Mouse (Mus musculus) cerebellum, adult (tissue): ENCODE results near the gene Cbx5.
"Not testable (repeated sequence)": the region's sequence is repeated elsewhere in the genome, so short reads cannot be mapped to it uniquely, and the experiment has no call there.

ENCODE experiments used
- ATAC-seq: cut with Nextera tagmentation; 2 replicates; pipeline ENCODE4 v1.9.2; 2017; ENCODE audit warnings: mild to moderate bottlenecking, moderate library complexity, mixed read lengths; ENCODE audit not compliant: insufficient number of reproducible peaks, low FRiP score, low TSS enrichment

The Cbx5 gene

GRCm38 (mm10) chr15:103252660-103253059, 13.0 kb upstream of the Cbx5 start:
- no peak for ATAC-seq

GRCm38 (mm10) chr15:103251595-103251994, 12.0 kb upstream of the Cbx5 start:
- ATAC-seq = no peak

- no peak for ATAC-seq
Measured at GRCm38 (mm10) chr15:103250195-103250740, 10.7 kb upstream of the Cbx5 start.

DNA sequence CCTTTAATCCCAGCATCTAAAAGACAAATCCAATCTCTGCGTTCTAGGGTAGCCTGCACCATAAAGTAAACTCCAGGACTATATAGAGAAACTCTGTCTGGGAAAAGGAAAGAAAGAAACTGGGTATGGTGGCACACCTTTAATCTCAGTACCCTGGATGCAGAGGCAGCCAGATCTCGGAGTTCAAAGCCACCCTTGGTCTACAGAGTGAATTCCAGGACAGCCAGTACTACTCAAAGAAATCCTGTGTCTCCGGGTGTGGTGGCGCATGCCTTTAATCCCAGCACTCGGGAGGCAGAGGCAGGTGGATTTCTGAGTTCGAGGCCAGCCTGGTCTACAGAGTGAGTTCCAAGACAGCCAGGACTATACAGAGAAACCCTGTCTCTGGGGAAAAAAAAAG, 9.9 kb upstream of the Cbx5 start:
- ATAC-seq = not testable (repeated sequence)

DNA sequence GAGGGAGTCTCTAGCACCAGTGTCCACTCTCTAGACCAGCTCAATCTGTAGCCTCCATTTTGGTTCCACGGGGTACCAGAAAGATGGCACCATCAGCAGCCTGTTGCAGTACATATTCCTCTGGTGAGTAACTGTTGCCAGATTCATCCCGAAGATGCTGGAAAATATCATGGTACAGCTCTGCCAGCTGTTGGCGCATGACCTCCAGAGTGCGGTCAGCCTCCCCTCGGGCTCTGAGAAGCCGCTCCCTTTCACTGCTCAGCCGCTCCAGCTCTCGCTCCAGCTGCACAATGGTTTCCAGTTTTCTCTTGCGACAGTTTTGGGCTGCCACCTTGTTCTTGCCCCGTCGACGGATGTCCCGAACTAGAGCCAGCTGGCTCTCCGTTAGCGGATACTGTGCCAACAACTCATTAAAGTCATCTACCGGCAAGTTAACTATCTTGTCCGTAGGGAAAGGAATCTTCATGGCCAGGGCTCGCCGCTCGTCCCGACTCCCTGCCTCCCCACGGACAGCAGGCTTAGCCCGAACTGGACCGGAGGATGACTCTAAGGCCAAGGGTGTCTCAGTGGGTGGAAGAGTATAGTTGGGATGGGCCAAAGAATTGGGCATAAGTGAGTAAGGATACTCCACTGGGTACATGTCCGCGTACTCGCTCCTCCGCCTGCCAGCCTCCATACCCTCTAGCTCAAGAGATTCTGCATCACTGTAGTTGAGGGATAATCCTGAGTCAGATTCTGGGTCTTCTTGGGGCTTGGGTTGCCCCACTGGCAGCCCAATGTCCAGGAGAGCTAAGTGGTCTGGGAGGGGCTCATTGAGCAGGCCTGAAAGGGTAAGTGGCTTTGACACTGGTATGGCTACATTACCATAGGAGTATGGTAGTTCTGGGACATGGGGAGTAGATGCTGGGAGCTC, 9.0 kb upstream of the Cbx5 start:
- no peak for ATAC-seq

- no peak for ATAC-seq
Measured at GRCm38 (mm10) chr15:103247782-103248400, 8.3 kb upstream of the Cbx5 start.

DNA sequence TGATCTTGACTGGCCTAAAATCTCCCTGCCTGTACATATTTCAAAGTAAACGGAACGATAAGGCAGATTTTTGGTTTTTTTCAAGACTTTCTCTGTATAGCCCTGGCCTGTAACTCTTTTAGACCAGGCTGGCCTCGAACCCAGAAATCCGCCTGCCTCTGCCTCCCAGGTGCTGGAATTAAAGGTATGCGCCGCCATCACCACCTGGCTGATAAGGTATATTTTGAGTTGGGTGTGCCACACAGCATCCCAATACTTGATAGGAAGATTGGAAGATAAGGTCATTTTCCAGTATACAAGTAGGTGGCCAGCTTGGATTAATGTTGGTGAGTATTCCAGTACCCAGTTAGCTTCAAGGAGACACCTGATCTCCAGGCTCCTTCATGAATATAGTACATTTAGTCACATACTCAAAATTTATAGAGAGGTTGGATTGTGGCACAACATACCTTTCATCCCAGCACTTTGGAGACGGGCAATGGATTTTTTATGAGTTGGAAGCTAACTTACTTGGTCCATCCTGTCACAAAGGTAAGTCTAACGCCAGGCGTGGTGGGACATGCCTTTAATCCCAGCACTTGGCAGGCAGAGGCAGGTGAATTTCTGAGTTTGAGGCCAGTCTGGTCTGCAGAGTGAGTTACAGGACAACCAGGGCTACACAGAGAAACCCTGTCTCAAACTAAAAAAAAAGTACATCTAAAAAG, 7.6 kb upstream of the Cbx5 start:
- ATAC-seq = no peak

GRCm38 (mm10) chr15:103245616-103246015, 6.0 kb upstream of the Cbx5 start:
- no peak for ATAC-seq

- ATAC-seq = no peak
Measured at GRCm38 (mm10) chr15:103242885-103243284, 3.3 kb upstream of the Cbx5 start.

DNA sequence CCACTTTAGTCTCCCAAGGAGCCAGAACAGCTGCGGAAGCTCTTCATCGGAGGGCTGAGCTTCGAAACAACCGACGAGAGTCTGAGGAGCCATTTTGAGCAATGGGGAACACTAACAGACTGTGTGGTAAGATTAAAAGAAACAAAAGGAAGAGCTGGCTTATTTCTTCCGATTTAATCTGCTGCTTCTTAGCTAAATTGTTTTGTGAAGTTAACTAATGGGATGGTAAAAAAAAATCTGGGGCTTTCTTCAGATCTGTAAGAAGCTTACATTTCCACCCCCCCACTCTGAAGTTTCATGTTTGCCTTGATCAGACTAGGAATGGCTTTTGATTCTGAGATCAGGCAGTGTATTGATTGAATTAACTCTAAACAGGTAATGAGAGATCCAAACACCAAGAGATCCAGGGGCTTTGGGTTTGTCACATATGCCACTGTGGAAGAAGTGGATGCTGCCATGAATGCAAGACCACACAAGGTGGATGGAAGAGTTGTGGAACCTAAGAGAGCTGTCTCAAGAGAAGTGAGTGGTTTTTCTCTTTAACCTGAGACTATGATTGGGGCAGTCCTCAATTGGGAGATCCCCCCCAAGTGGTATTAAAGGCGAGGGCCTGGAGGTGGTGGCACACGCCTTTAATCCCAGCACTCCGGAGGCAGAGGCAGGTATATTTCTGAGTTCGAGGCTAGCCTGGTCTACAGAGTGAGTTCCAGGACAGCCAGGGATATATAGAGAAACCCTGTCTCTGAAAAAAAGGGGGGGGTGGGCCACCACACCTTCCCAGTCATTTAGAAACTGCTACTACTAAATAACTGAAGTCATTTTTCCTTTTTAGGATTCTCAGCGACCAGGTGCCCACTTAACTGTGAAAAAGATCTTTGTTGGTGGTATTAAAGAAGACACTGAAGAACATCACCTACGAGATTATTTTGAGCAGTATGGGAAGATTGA, 1.7 kb upstream of the Cbx5 start:
- ATAC-seq = not testable (repeated sequence)

DNA sequence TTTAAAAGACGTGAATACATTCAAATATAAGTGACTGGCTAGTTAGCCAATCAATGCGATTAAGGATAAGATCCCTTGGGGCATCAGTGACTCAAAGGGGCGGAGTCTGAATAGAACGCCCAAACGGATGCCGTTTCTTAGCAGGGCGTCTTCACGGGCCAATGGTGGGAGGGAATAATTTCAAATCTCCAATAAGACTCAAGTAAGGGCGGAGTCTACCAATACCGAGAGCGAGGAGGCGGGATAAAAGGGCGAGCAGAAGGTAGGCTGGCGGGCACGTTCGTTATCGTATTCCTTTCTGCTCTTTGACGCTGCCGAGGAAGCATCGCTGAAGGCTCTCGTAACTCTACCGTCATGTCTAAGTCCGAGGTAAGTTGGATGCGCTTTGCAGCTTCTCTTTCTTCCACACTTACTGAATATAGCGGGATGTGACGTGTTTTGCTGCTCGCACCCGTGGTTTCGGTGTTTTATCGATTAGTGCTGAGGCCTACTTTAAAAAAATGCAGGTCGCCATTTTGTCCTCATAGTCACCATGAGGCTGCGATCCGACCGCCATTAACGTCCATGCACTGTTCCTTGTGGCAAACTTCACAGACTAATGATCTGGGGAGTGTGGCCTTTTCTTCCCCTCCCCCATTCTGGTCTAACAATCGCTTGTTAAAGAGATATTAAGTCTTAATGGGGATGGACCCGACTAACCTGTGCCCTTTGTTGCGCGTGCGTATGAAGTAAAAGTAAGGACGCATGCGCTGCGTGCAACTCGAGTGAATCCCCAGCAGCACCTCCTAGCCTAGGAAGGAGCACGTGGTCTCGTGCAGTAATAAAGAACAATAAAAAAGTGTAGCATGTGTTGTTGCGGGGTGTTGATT, 778 bp upstream of the Cbx5 start, which contains the start of gene Hnrnpa1:
TSS of gene Hnrnpa1 (plus strand) at position 273 of the 869 bp plus-strand sequence.
- peak; percentile 85 for ATAC-seq

GRCm38 (mm10) chr15:103239130-103239684, 409 bp downstream of the Cbx5 start:
- peak; percentile 93 for ATAC-seq

GRCm38 (mm10) chr15:103237295-103237694, 2.3 kb downstream of the Cbx5 start:
- no peak for ATAC-seq

DNA sequence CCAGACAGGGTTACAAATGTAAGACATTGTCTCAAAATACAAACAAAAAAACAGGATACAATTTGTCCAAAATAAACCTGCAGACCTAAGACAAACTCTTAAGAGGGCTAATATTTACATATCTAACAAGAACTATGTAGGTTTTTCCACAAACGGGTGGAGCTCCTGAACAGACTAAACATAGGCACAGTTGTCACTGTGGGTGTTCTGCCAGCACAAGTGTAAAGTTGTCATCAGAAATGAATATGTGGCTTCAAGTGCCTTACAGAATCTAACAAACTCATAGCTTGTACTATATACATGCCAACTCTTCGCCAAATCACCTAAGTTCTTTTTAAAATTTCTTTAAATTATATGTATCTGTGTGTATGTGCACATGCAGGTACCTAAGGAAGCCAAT, 6.5 kb downstream of the Cbx5 start:
- no peak for ATAC-seq

DNA sequence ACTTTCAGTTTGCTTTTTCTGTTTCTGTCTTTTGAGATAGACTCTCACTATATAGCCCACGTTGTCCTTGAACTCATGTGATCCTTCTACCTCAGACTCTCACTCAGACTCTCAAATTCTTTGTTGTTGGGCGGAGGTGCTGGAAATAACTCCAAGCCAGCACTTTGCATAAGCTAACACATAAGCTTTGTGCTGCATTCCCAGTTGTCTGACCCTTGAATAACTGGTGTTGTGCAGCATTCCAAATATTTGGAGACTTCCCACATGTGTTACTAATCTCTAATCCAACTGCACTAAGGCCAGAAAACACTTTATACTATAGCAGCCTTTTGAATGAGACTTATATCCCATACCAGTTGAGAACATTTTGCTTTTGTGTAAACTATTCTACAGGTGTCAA, 10.7 kb downstream of the Cbx5 start:
- ATAC-seq = no peak

DNA sequence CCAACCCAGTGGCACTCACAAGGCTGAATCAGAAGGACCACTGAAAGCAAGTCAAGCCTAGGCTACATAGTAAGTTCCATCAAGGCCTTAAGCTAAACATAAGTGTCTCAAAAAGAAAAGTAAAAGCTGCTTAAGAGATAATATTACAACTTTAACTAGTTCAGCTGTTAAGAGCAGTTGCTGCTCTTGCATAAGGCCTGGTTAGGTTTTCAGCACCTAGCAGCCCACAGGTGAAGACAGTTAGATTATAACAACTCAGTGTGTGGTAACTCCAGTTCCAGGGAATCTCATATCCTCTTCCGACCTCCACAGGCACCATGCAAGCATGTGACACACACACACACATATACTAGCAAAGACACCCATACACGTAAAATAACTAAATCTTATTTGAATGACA, 12.0 kb downstream of the Cbx5 start:
- no peak for ATAC-seq

GRCm38 (mm10) chr15:103227022-103227421, 12.6 kb downstream of the Cbx5 start:
- ATAC-seq = no peak

DNA sequence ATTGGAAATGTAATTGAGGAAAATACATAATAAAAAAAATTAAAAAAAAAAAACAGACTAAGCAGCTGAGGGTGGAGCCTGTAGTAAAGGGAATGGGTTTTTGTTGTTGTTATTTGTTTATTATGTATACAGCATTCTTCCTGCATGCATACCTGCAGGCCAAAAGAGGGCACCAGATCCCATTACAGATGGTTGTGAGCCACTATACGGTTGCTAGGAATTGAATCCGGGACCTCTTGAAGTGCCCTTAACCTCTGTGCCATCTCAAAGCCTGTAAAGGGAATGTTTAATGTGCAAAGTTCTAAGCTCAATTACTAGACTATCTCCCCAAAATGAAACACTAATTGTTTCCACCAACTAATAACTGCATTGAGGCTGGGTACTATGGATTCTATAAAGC, 15.5 kb downstream of the Cbx5 start:
- no peak for ATAC-seq
